Mouse (Mus musculus): ENCODE results near the gene Mrln.
"Not testable (repeated sequence)": the region's sequence is repeated elsewhere in the genome, so short reads cannot be mapped to it uniquely, and the experiment has no call there.

Mrln gene

DNA sequence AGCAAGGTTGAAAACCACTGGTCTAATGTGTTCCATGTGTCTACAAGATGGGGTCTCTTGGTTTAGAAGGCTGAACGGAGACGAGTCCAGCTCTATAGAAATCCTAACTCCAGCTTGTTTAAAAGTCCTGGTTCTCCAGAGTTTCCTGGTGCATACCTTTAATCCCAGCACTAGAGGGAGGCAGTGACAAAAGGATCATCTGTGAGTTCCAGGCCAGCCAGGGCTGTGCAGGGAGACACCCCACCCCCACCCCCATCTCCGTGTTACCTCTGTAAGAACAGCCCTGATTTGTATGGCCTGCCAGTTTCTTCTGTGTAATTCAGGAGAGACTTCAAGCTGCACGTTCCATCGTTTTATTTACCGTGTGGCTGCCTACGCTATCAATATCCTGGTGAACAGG is 8.7 kb upstream of the Mrln start:
- DNase-seq = peak in 1 of 2 experiments; percentile 58

GRCm38 (mm10) chr10:70196666-70197065 is 7.8 kb upstream of the Mrln start:
- no peak for DNase-seq

- no peak for DNase-seq
Observed at GRCm38 (mm10) chr10:70197601-70198000, 6.9 kb upstream of the Mrln start.

DNA sequence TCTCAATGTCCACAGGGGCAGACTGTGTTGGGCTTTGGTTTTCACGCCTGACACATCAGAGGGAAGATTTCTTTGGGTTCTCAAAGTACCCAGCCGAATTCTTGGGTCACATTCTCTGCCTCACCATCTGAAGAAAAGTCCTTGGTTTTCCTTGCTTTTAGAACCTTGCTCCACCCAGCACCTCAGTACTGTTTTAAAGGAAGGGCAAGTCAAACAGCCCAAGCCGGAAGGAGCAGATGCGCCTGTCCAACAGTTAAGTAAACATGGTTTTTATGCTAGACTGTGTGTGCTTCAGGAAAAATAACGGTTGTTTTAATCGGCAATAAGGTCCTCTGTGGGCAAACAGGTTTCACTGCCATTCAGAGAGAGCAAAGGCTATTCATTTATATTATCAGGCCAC is 6.5 kb upstream of the Mrln start:
- no peak for DNase-seq

DNA sequence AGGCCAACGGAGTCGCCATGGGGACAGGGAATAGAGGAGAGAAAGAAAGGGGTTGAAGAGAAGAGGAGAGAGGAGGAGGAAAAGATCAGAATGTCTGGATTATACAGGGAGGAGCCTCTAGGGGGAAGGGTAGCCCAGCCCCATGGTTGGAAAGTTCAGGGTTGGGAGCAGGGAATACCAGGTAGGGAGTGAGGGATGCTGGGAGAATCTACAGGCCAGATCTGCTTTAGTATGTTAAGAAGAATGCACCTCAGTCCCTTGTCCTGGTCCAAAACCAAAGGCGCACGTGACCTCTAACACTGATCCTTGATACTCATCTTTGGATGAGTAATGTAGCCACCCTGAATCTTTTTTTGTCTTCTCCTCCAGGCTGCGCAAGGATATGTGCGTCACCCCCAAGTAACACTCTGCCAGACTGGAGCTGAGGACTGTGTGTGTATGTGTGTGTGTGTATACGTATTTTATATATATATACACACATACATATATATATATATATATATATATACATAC is 5.5 kb upstream of the Mrln start:
- DNase-seq = no peak

- DNase-seq = no peak
Observed at GRCm38 (mm10) chr10:70199466-70200210, 4.8 kb upstream of the Mrln start.

- no peak for DNase-seq
Observed at GRCm38 (mm10) chr10:70200889-70201500, 3.5 kb upstream of the Mrln start.

DNA sequence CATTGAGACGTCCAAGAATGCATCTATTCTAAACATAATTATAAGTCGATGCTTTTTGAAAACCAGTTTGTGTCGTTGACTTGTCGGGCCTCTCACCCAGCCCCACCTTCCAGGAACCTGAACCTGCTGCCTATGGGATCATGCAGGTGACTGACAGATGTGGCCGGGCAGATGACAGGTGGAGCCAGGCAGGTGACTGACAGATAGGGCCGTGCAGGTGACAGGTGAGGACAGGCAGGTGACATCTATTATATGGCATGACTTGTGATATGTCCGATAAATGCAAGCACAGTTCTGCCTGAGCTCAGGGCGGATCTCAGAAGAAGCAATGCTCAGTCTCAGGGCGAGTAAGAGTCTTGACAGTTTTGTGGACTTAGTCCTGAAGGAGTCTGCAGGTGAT is 6.8 kb downstream of the Mrln start:
- no peak for DNase-seq

DNA sequence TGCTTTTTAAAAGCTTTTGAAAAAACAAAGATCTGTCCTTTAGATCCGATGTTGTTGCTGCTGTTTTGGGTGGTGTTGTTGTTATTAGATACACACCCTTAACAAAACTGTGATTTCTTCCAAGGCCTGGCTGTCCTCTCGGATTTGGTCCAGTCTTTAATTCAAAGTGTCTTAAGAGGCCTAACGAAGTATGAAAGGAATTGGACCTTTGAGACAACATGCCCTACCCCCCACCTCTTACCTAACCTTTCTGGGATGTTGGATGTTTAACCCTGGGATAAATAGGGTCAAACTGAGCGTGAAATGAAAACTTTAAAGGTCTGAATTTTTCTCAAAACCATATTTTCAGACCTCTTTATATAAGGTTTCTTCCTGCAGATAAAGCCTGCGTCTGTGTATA is 16.5 kb downstream of the Mrln start:
- no peak for DNase-seq

- not testable (repeated sequence) for DNase-seq
Observed at GRCm38 (mm10) chr10:70222231-70222630, 17.8 kb downstream of the Mrln start.

GRCm38 (mm10) chr10:70224571-70224970 is 20.1 kb downstream of the Mrln start:
- DNase-seq = no peak

DNA sequence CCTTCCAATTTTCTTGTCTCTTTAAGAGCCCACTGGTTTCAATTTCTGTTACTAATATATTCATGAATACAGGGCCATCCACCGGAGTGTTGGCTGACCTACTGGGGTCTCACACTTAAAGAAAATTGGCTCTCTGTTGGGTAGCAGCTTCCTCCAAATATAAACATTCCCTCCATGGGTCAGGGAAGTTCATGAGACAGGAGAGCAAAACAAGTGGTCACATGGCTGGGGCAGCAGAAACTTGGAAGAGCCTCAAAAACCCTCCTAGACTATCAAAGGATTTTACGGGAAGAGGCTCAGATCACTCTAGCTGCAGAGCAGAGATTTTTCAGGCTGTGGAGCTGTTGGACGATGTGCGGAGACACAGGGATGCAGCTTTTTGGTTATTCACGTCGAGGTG is 21.3 kb downstream of the Mrln start:
- DNase-seq = no peak

DNA sequence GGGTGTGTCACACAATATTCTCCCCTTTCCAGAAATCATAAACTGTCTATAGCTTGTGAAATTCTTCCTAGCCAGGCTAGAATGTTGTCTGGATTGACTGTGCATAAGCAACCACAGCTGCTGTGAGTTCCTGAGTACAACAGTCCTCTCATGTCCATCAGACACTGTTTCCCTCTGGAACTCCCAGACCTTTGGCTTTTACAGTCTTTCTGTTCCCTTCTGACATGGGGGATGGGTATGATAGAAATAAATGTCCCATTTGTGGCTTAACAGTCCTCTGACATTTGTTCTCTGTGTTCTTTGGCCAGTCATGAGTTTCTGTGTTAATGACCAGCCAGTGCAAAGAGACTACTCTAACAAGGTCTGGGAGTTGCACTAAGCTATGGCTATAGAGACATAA is 22.1 kb downstream of the Mrln start:
- no peak for DNase-seq

DNA sequence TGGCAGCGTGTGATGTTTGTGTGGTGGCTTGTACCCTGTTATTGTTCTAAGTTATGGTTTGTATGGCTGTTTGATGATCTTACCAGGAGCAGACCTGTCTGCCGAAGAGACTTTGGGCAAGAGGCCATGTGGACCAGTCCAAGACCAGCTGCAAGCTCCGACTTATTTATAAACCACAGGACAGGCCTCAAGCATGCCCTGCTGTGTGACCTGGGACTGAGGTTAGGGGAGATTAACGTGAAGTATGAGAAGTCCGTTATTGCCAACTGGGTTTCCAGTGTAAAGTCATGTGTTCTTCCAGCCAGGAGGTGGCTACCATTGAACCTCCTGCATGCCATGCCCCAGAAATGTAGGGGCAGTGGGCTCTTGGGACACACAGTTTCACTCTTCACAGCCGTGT is 25.9 kb downstream of the Mrln start:
- DNase-seq = no peak

- DNase-seq = no peak
Observed at GRCm38 (mm10) chr10:70237936-70238335, 33.5 kb downstream of the Mrln start.

GRCm38 (mm10) chr10:70242751-70243444 is 38.4 kb downstream of the Mrln start:
- peak in 1 of 2 experiments; percentile 35 for DNase-seq

DNA sequence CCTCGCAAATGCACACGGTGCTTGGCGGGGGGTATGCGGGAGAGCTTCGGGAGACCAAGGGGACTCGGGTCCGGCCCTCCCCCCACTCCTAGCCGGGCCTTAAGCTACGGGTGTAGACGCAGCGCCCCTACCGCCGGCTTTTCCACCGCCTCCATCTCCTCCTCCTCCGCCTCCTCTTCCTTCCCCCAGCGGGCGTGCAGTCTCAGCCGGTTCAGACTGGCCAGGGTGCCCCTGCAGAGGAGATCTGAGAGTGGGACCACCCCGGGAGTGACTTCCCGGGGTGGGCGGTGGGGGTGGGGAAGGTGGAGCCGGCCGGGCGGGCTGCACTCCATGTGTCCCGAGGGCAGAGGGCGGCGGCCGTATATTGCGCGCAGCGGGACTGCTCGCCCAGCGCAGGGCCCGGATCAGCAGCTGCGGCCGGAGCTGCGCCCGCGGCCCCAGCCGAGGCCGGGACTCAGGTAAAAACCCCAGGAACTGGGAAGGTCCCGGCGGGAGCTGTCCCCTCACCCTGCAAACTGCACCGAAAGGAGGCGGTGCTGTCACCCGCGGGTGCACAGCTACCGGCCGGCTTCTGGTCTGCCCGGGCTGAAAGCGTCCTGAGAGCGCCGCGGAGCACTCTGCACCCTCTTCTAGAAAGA is 40.6 kb downstream of the Mrln start, which contains the start of gene Slc16a9:
Slc16a9 (plus strand) TSS at position 180 of the 638 bp plus-strand sequence.
- DNase-seq = peak; percentile 85 to 91

GRCm38 (mm10) chr10:70245559-70245945 is 41.1 kb downstream of the Mrln start:
- peak; percentile 41 to 55 for DNase-seq

- peak in 1 of 2 experiments; percentile 22 for DNase-seq
Observed at GRCm38 (mm10) chr10:70246076-70246475, 41.6 kb downstream of the Mrln start.

DNA sequence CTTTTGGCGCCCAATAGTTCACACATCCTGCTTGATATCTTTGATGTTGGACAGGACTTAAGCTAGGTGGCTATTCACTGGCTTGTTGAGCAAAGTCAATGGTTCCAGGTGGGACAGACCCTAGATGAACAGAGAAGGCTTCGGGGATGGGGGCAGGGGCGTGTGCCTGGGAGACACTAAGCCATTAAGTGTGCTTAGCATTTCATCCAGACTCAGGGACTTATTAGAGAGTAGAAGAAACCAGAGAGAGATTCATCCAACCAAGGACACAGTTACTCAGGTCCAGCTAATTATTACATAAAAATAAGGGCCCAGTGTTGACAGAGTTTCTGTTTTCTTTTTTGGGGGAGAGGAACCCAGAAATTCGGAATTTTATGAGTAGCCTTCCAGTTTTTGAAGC is 45.9 kb downstream of the Mrln start:
- no peak for DNase-seq

DNA sequence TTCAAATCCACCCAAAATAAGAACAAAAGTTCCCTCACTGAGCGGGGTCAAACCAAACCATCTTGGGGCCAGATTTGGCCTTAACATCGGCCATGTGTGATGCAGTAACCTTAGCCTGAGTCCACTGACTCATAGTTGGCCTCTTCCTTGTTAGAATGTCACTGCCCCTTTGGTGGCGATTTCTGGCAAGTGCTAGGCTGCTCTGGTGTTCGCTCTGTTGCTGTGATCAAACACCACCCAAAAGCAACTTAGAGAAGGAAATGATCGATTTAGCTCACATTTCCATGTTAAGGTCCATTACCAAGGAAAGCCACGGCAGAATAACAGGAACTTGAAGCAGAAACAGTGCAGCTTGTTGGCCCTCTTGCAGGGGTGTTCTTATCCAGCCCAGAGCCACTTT is 46.3 kb downstream of the Mrln start:
- no peak for DNase-seq

DNA sequence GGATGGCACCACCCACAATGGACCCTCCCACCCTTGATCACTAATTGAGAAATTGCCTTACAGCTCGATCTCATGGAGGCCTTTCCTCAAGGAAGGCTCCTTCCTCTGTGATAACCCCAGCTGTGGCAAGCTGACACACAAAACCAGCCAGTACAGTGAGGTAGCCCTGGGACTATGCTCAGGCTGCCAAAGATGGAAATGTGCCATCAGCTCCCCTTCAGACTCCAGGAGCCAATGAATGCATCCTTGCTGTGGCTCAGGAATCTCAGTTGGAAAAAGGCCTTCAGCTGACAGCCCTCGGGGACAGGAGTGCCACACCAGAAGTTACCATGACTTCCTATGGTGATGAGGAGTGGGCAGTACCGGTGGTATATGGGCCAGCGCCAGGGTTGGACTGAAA is 50.2 kb downstream of the Mrln start:
- no peak for DNase-seq

GRCm38 (mm10) chr10:70255601-70256210 is 51.2 kb downstream of the Mrln start:
- DNase-seq = no peak

All from kidney, postnatal 4 days (tissue).